Mouse (Mus musculus): ENCODE results near the gene 2210408I21Rik. TPM values are rescaled to one million over a fixed set of nuclear protein-coding genes. Genes with fewer than 3 reads are reported as not detected.

2210408I21Rik gene
- total and polyA plus RNA-seq, 3 experiments: 1.6 to 4.0 TPM; not detected in 1

DNA sequence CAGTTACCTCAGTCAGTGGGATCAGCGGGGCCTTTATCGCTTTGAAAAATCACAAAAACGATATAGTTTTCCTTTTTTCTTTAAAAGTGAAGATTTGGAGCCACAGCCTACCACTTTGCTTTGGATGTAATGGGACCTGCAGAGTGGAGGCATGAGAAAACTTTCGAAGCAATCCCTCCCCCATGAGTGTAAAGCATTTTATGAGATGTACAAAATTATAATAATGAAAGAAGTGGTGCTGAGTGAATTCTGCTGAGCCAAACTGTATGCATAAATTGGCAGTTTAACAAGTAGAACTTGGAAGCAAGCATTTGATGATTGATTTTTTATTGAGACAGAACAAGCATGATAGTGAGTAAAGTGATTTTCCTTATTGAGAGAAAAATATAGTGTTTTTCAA is 250.7 kb downstream of the 2210408I21Rik start:
- no peak for DNase-seq (ENCODE audit: low read depth, low spot score)
- no peak overlapping the region for H3K4me3 ChIP-seq (ENCODE audit: control insufficient read depth in 1 of 2, insufficient read depth in 1 of 2, low read depth in 2 of 2, low read length in 2 of 2)
- no peak for TF ChIP-seq CHD1 (IDR thresholded peaks at IDR 0.05; ENCODE audit: low read depth, low read length)

DNA sequence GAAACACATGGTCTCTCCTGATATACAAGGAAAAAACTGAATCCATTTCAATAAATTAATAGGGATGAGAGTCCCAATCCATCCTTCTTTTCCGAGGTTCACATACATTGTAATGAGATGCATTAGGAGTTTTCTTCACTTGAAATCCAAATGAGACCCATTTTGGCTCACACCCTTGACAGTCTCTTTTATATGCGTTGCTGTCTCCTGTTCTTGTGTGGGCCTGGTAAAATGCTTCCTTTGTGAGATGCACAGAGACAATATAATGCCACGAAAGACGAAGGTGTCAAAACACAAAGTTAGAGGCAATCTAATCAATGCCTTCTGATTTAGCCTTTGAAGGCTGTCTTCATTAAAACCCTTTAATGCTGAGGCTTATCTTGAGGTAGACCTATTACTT is 252.8 kb downstream of the 2210408I21Rik start:
- no peaks in the 10 kb centered on the region for H3K4me1 ChIP-seq (ENCODE audit: control insufficient read depth in 1 of 2, insufficient read depth in 2 of 2, low read length in 2 of 2)
- H3K4me3 ChIP-seq (ENCODE audit: control insufficient read depth in 1 of 2, insufficient read depth in 1 of 2, low read depth in 2 of 2, low read length in 2 of 2): no peak overlapping the region
- DNase-seq (ENCODE audit: low read depth, low spot score): no peak
- no peaks in the 10 kb centered on the region for H3K36me3 ChIP-seq (ENCODE audit: control insufficient read depth in 1 of 2, insufficient read depth in 2 of 2, low read length in 2 of 2)
- H3K9me3 ChIP-seq (replicated peaks; ENCODE audit: insufficient read depth, low read length): no peaks in the 10 kb centered on the region
- no peak for TF ChIP-seq MYB (IDR thresholded peaks at IDR 0.05; ENCODE audit: low read depth, low read length)
- H3K27ac ChIP-seq (ENCODE audit: control insufficient read depth, low read depth, low read length): no peak overlapping the region
- H3K9ac ChIP-seq (ENCODE audit: control insufficient read depth, low read depth, low read length, poor library complexity, severe bottlenecking): no peak overlapping the region
- no peaks in the 10 kb centered on the region for H3K27me3 ChIP-seq (ENCODE audit: control insufficient read depth in 1 of 2, insufficient read depth in 2 of 2, low read length in 2 of 2)
- no peaks in the 10 kb centered on the region for H3K79me2 ChIP-seq (ENCODE audit: control insufficient read depth, insufficient read depth, low read length, poor library complexity)

More for the DNA sequence above, 250.7 kb downstream of the 2210408I21Rik start:
- Histone ChIP-seq H3K9me3 (replicated peaks; ENCODE audit: insufficient read depth, low read length) (no peaks in the 10 kb centered on the region), H3K27ac (ENCODE audit: control insufficient read depth, low read depth, low read length) (no peak overlapping the region), H3K36me3 (ENCODE audit: control insufficient read depth in 1 of 2, insufficient read depth in 2 of 2, low read length in 2 of 2) (no peaks in the 10 kb centered on the region), H3K27me3 (ENCODE audit: control insufficient read depth in 1 of 2, insufficient read depth in 2 of 2, low read length in 2 of 2) (no peaks in the 10 kb centered on the region), H3K79me2 (ENCODE audit: control insufficient read depth, insufficient read depth, low read length, poor library complexity) (no peaks in the 10 kb centered on the region), H3K4me1 (ENCODE audit: control insufficient read depth in 1 of 2, insufficient read depth in 2 of 2, low read length in 2 of 2) (no peaks in the 10 kb centered on the region), H3K9ac (ENCODE audit: control insufficient read depth, low read depth, low read length, poor library complexity, severe bottlenecking) (no peak overlapping the region)

DNA sequence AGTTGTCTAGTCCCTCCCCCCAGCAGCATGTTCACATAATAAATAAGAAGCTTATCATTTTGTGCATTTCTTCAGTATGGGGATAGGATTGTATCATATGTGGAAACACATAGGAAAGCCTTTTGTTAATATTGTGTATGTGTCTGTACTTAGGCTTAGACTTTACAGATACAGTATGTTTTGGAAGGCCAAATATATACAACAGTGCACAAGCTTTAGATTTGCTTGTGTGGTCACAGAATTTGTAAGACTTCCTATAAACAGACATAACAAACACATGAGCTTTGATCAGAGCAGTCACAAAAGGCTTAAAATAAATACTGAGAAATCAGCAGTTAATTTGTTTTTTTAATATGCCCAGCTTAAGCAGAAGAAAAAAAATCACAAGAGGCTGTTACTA is 253.9 kb downstream of the 2210408I21Rik start:
- no peak overlapping the region for H3K27ac ChIP-seq (ENCODE audit: control insufficient read depth, low read depth, low read length)
- H3K4me3 ChIP-seq (ENCODE audit: control insufficient read depth in 1 of 2, insufficient read depth in 1 of 2, low read depth in 2 of 2, low read length in 2 of 2): no peak overlapping the region
- no peaks in the 10 kb centered on the region for H3K27me3 ChIP-seq (ENCODE audit: control insufficient read depth in 1 of 2, insufficient read depth in 2 of 2, low read length in 2 of 2)
- TF ChIP-seq BHLHE40 (IDR thresholded peaks at IDR 0.05; ENCODE audit: borderline replicate concordance, low read depth, low read length): no peak
- TF ChIP-seq ETS1 (IDR thresholded peaks at IDR 0.05; ENCODE audit: low read depth, low read length): no peak
- no peak for TF ChIP-seq RAD21 (IDR thresholded peaks at IDR 0.05; ENCODE audit: low read depth, low read length)
- no peak for TF ChIP-seq CTCF (IDR thresholded peaks at IDR 0.05 in 2 of 3, conservative IDR thresholded peaks at IDR 0.05 in 1 of 3; ENCODE audit: control insufficient read depth in 1 of 3, insufficient read depth in 1 of 3, low read depth in 2 of 3, low read length in 3 of 3, poor library complexity in 1 of 3, severe bottlenecking in 1 of 3)
- TF ChIP-seq CHD2 (IDR thresholded peaks at IDR 0.05; ENCODE audit: low read length): no peak
- TF ChIP-seq MYC (IDR thresholded peaks at IDR 0.05; ENCODE audit: low read depth, low read length): no peak
- no peak for TF ChIP-seq SMC3 (IDR thresholded peaks at IDR 0.05; ENCODE audit: low read depth, low read length)
- no peak for TF ChIP-seq ELF1 (IDR thresholded peaks at IDR 0.05; ENCODE audit: low read depth, low read length)
- TF ChIP-seq NELFE (IDR thresholded peaks at IDR 0.05; ENCODE audit: low read depth, low read length): no peak
- TF ChIP-seq JUND (IDR thresholded peaks at IDR 0.05; ENCODE audit: low read depth, low read length): no peak
- no peak for TF ChIP-seq USF1 (IDR thresholded peaks at IDR 0.05; ENCODE audit: low read depth, low read length)
- TF ChIP-seq MEF2A (IDR thresholded peaks at IDR 0.05; ENCODE audit: extremely low read depth, insufficient replicate concordance, low read depth, low read length, poor library complexity, severe bottlenecking): no peak
- TF ChIP-seq ZC3H11A (IDR thresholded peaks at IDR 0.05; ENCODE audit: low read depth, low read length): no peak
- TF ChIP-seq UBTF (IDR thresholded peaks at IDR 0.05; ENCODE audit: borderline replicate concordance, insufficient read depth, low read depth, low read length): no peak
- no peak for TF ChIP-seq USF2 (IDR thresholded peaks at IDR 0.05; ENCODE audit: borderline replicate concordance in 1 of 2, insufficient read depth in 1 of 2, low read depth in 1 of 2, low read length in 2 of 2)
- TF ChIP-seq MXI1 (IDR thresholded peaks at IDR 0.05; ENCODE audit: low read depth, low read length): no peak
- no peaks in the 10 kb centered on the region for H3K79me2 ChIP-seq (ENCODE audit: control insufficient read depth, insufficient read depth, low read length, poor library complexity)
- H3K4me1 ChIP-seq (ENCODE audit: control insufficient read depth in 1 of 2, insufficient read depth in 2 of 2, low read length in 2 of 2): no peaks in the 10 kb centered on the region
- H3K36me3 ChIP-seq (ENCODE audit: control insufficient read depth in 1 of 2, insufficient read depth in 2 of 2, low read length in 2 of 2): no peaks in the 10 kb centered on the region
- no peaks in the 10 kb centered on the region for H3K9me3 ChIP-seq (replicated peaks; ENCODE audit: insufficient read depth, low read length)
- H3K9ac ChIP-seq (ENCODE audit: control insufficient read depth, low read depth, low read length, poor library complexity, severe bottlenecking): no peak overlapping the region
- DNase-seq (ENCODE audit: low read depth, low spot score): no peak

Data from MEL (cell line).